Mouse (Mus musculus): Measurements from ENCODE around the gene Nckap5. TPM values are rescaled to one million over a fixed set of nuclear protein-coding genes. Genes with fewer than 3 reads are reported as not detected.

Gene Nckap5
- polyA plus RNA-seq, 1 experiment from 2014 or later = 16.6 TPM

GRCm38 (mm10) chr1:126231199-126231598, 599.4 kb downstream of the Nckap5 start:
- ATAC-seq (replicated peaks; ENCODE audit: low FRiP score) (no peak), DNase-seq (ENCODE audit: low spot score) (no peak)
- Histone ChIP-seq H3K4me2 (ENCODE audit: low read depth, low read length, severe bottlenecking) (no peak overlapping the region), H3K4me3 (ENCODE audit: low read depth, low read length) (no peak overlapping the region), H3K27ac (ENCODE audit: low read depth, low read length) (no peak overlapping the region), H3K27me3 (ENCODE audit: control insufficient read depth, insufficient read depth, low read length) (no peaks in the 10 kb centered on the region), H3K4me1 (replicated peaks; ENCODE audit: control insufficient read depth, insufficient read depth, low read length) (no peaks in the 10 kb centered on the region), H3K9ac (ENCODE audit: low read length) (no peak overlapping the region), H3K36me3 (ENCODE audit: control insufficient read depth, insufficient read depth, low read length) (no peaks in the 10 kb centered on the region), H3K9me3 (ENCODE audit: control insufficient read depth, low read length) (no peaks in the 10 kb centered on the region)
- 78% methylated on average over 9 of the region's 9 CpGs for WGBS

DNA sequence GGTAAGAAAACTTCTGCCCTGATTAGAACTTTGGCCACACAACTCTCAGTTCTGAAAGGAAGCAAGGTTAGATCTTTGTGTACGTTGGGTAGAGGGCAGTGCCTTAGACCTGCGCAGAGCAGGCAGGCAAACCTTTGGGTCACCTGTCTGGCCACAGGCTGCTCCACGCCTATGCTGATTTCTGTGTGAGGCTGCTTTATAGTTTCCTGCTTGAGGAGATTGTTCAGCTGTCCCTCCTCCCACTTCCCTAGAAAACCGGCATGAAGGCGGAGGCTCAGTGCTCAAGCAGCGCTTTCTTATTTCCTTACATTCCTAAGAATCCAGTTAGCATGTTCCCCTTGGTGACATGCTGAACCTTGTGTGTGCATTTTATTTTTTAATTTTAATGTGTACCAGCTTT, 620.4 kb downstream of the Nckap5 start:
- H3K9ac ChIP-seq (ENCODE audit: low read length) = no peak overlapping the region
- no peak for ATAC-seq (replicated peaks; ENCODE audit: low FRiP score)
- WGBS = 90% methylated on average over 6 of the region's 6 CpGs
- H3K27ac ChIP-seq (ENCODE audit: low read depth, low read length) = no peak overlapping the region
- H3K4me3 ChIP-seq (ENCODE audit: low read depth, low read length) = no peak overlapping the region
- H3K36me3 ChIP-seq (ENCODE audit: control insufficient read depth, insufficient read depth, low read length) = no peaks in the 10 kb centered on the region
- H3K4me2 ChIP-seq (ENCODE audit: low read depth, low read length, severe bottlenecking) = no peak overlapping the region
- DNase-seq (ENCODE audit: low spot score) = no peak
- H3K4me1 ChIP-seq (replicated peaks; ENCODE audit: control insufficient read depth, insufficient read depth, low read length) = no peaks in the 10 kb centered on the region
- H3K27me3 ChIP-seq (ENCODE audit: control insufficient read depth, insufficient read depth, low read length) = no peaks in the 10 kb centered on the region
- no peaks in the 10 kb centered on the region for H3K9me3 ChIP-seq (ENCODE audit: control insufficient read depth, low read length)

GRCm38 (mm10) chr1:126209743-126210142, 620.9 kb downstream of the Nckap5 start:
- H3K4me3 ChIP-seq (ENCODE audit: low read depth, low read length) = no peak overlapping the region
- H3K27ac ChIP-seq (ENCODE audit: low read depth, low read length) = no peak overlapping the region
- DNase-seq (ENCODE audit: low spot score) (no peak), ATAC-seq (replicated peaks; ENCODE audit: low FRiP score) (no peak)
- H3K36me3 ChIP-seq (ENCODE audit: control insufficient read depth, insufficient read depth, low read length) = no peaks in the 10 kb centered on the region
- no peak overlapping the region for H3K4me2 ChIP-seq (ENCODE audit: low read depth, low read length, severe bottlenecking)
- no peaks in the 10 kb centered on the region for H3K4me1 ChIP-seq (replicated peaks; ENCODE audit: control insufficient read depth, insufficient read depth, low read length)
- WGBS = 88% methylated on average over 5 of the region's 5 CpGs
- no peaks in the 10 kb centered on the region for H3K9me3 ChIP-seq (ENCODE audit: control insufficient read depth, low read length)
- H3K27me3 ChIP-seq (ENCODE audit: control insufficient read depth, insufficient read depth, low read length) = no peaks in the 10 kb centered on the region
- no peak overlapping the region for H3K9ac ChIP-seq (ENCODE audit: low read length)

DNA sequence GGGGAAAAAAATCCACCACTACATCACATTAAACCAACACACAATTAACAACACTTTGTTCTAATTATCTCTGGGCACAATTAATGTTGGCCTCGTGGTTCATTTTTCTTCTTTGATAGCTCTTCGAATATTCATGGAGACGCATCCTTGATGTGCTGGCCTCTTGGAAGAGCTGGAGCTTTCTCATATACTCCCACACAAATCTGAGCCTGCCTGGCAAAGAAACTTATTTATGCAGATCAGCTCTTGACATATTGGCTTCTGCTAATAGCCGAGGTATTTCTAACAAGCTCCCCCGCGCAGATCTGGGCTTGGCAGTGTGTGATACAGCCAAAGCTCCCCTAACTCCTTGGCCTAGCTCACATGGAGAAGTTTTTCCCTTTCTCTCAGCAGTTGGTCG, 621.5 kb downstream of the Nckap5 start:
- Histone ChIP-seq H3K36me3 (ENCODE audit: control insufficient read depth, insufficient read depth, low read length) (no peaks in the 10 kb centered on the region), H3K9me3 (ENCODE audit: control insufficient read depth, low read length) (no peaks in the 10 kb centered on the region), H3K9ac (ENCODE audit: low read length) (no peak overlapping the region), H3K4me2 (ENCODE audit: low read depth, low read length, severe bottlenecking) (no peak overlapping the region), H3K27me3 (ENCODE audit: control insufficient read depth, insufficient read depth, low read length) (no peaks in the 10 kb centered on the region), H3K4me3 (ENCODE audit: low read depth, low read length) (no peak overlapping the region), H3K27ac (ENCODE audit: low read depth, low read length) (no peak overlapping the region), H3K4me1 (replicated peaks; ENCODE audit: control insufficient read depth, insufficient read depth, low read length) (no peaks in the 10 kb centered on the region)
- DNase-seq (ENCODE audit: low spot score) = no peak
- 82% methylated on average over 7 of the region's 7 CpGs for WGBS
- ATAC-seq (replicated peaks; ENCODE audit: low FRiP score) = no peak

GRCm38 (mm10) chr1:126196937-126197336, 633.7 kb downstream of the Nckap5 start:
- no peaks in the 10 kb centered on the region for H3K27me3 ChIP-seq (ENCODE audit: control insufficient read depth, insufficient read depth, low read length)
- no peak overlapping the region for H3K27ac ChIP-seq (ENCODE audit: low read depth, low read length)
- DNase-seq (ENCODE audit: low spot score) = no peak
- H3K4me1 ChIP-seq (replicated peaks; ENCODE audit: control insufficient read depth, insufficient read depth, low read length) = no peaks in the 10 kb centered on the region
- no peak overlapping the region for H3K4me3 ChIP-seq (ENCODE audit: low read depth, low read length)
- no peak overlapping the region for H3K9ac ChIP-seq (ENCODE audit: low read length)
- H3K36me3 ChIP-seq (ENCODE audit: control insufficient read depth, insufficient read depth, low read length) = no peaks in the 10 kb centered on the region
- no peaks in the 10 kb centered on the region for H3K9me3 ChIP-seq (ENCODE audit: control insufficient read depth, low read length)
- no peak for ATAC-seq (replicated peaks; ENCODE audit: low FRiP score)
- H3K4me2 ChIP-seq (ENCODE audit: low read depth, low read length, severe bottlenecking) = no peak overlapping the region

- Histone ChIP-seq H3K4me2 (ENCODE audit: low read depth, low read length, severe bottlenecking) (no peak overlapping the region), H3K4me1 (replicated peaks; ENCODE audit: control insufficient read depth, insufficient read depth, low read length) (no peaks in the 10 kb centered on the region), H3K36me3 (ENCODE audit: control insufficient read depth, insufficient read depth, low read length) (no peaks in the 10 kb centered on the region), H3K27ac (ENCODE audit: low read depth, low read length) (no peak overlapping the region), H3K4me3 (ENCODE audit: low read depth, low read length) (no peak overlapping the region), H3K9me3 (ENCODE audit: control insufficient read depth, low read length) (no peaks in the 10 kb centered on the region), H3K9ac (ENCODE audit: low read length) (no peak overlapping the region), H3K27me3 (ENCODE audit: control insufficient read depth, insufficient read depth, low read length) (no peaks in the 10 kb centered on the region)
- DNase-seq (ENCODE audit: low spot score) = no peak
- 85% methylated on average over 4 of the region's 4 CpGs for WGBS
- ATAC-seq (replicated peaks; ENCODE audit: low FRiP score) = no peak
Observed at GRCm38 (mm10) chr1:126190353-126190752, 640.2 kb downstream of the Nckap5 start.

- Histone ChIP-seq H3K9me3 (ENCODE audit: control insufficient read depth, low read length) (no peaks in the 10 kb centered on the region), H3K4me3 (ENCODE audit: low read depth, low read length) (no peak overlapping the region), H3K9ac (ENCODE audit: low read length) (no peak overlapping the region), H3K27ac (ENCODE audit: low read depth, low read length) (no peak overlapping the region), H3K36me3 (ENCODE audit: control insufficient read depth, insufficient read depth, low read length) (no peaks in the 10 kb centered on the region), H3K4me1 (replicated peaks; ENCODE audit: control insufficient read depth, insufficient read depth, low read length) (no peaks in the 10 kb centered on the region), H3K4me2 (ENCODE audit: low read depth, low read length, severe bottlenecking) (no peak overlapping the region), H3K27me3 (ENCODE audit: control insufficient read depth, insufficient read depth, low read length) (no peaks in the 10 kb centered on the region)
- no peak for ATAC-seq (replicated peaks; ENCODE audit: low FRiP score)
- no peak for DNase-seq (ENCODE audit: low spot score)
- 86% methylated on average over 7 of the region's 7 CpGs for WGBS
Observed at GRCm38 (mm10) chr1:126183751-126184150, 646.8 kb downstream of the Nckap5 start.

DNA sequence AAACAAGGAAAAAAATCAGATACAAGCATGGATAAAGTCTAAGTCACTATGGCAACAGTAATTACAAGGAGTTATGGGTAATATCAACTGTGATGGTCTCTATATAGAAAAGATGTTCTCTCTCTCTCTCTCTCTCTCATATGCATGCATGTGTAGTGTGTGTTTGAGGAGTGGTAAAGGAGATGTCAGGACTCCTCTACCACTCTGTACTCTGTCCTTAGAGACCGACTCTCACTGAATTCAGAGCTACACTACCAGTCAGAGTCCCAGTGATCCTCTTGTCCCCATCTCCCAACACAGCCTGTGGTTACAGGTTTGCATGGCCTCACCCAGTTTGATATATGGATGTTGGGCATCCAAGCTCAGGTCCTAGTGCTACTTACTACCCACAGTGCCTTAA, 662.0 kb downstream of the Nckap5 start:
- H3K27ac ChIP-seq (ENCODE audit: low read depth, low read length) = no peak overlapping the region
- peaks cover 2% of the 10 kb centered on the region; the same call in 1 of the 2 replicates for H3K4me1 ChIP-seq (replicated peaks; ENCODE audit: control insufficient read depth, insufficient read depth, low read length)
- no peaks in the 10 kb centered on the region for H3K36me3 ChIP-seq (ENCODE audit: control insufficient read depth, insufficient read depth, low read length)
- no peak overlapping the region for H3K4me3 ChIP-seq (ENCODE audit: low read depth, low read length)
- peak; percentile 46 for ATAC-seq (replicated peaks; ENCODE audit: low FRiP score)
- no peak overlapping the region for H3K9ac ChIP-seq (ENCODE audit: low read length)
- 54% methylated on average over 1 of the region's 1 CpGs for WGBS
- H3K9me3 ChIP-seq (ENCODE audit: control insufficient read depth, low read length) = no peaks in the 10 kb centered on the region
- no peaks in the 10 kb centered on the region for H3K27me3 ChIP-seq (ENCODE audit: control insufficient read depth, insufficient read depth, low read length)
- DNase-seq (ENCODE audit: low spot score) = no peak
- H3K4me2 ChIP-seq (ENCODE audit: low read depth, low read length, severe bottlenecking) = no peak overlapping the region

DNA sequence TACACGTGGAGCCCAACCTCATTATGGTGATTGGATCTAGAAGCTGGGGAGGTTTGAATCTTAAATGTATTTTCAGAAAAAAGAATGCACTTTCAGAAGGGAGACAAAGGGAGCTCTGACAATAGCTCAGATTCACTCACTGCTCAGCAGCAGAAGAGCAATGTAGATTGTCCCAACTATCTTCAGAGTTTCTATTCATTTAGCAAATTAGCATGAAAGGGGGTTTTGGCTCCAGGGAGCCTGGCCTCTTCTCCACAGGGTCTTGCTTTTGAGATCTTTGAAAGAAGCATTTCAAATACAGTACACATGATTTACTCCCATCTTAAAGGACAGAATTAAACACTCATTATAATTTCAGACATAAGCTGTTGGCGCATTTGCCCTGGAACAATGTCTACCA, 662.5 kb downstream of the Nckap5 start:
- H3K4me3 ChIP-seq (ENCODE audit: low read depth, low read length) = no peak overlapping the region
- no peak overlapping the region for H3K9ac ChIP-seq (ENCODE audit: low read length)
- ATAC-seq (replicated peaks; ENCODE audit: low FRiP score) (peak; percentile 67), DNase-seq (ENCODE audit: low spot score) (no peak)
- H3K4me2 ChIP-seq (ENCODE audit: low read depth, low read length, severe bottlenecking) = no peak overlapping the region
- WGBS = 23% methylated on average over 2 of the region's 2 CpGs
- peaks cover 2% of the 10 kb centered on the region; the same call in 1 of the 2 replicates for H3K4me1 ChIP-seq (replicated peaks; ENCODE audit: control insufficient read depth, insufficient read depth, low read length)
- no peaks in the 10 kb centered on the region for H3K9me3 ChIP-seq (ENCODE audit: control insufficient read depth, low read length)
- H3K36me3 ChIP-seq (ENCODE audit: control insufficient read depth, insufficient read depth, low read length) = no peaks in the 10 kb centered on the region
- H3K27me3 ChIP-seq (ENCODE audit: control insufficient read depth, insufficient read depth, low read length) = no peaks in the 10 kb centered on the region
- no peak overlapping the region for H3K27ac ChIP-seq (ENCODE audit: low read depth, low read length)

All from forebrain, embryonic 11.5 days (tissue).